9 mouse cellular contexts compared by ENCODE assay signal in the genomic region with DNA sequence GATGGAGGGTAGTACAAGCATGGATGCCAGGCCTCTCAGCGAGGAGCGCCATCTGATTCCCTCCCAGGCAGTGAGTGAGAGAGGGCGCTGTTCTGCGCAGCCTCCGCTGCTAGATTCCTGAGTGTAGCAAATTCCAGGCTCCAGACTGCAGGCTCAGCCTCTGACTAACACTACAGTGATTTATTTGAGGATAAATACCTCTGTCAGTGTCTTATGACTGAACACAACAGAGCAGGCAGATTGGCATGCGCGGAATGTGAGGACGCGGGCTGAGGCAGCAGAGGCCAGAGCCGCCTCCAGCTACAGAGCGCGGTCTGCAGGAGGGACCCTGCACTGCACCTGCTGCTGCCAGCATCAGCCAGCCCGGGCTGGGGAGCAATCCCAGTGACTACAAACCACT.
DNase-seq lines count a peak whose midpoint lies in the region; ATAC-seq lines count a peak whose summit lies in the region.
"Had no signal": no experiment of that assay in that cellular context is flagged by ENCODE, and none has a peak within 500 bp of the region (broad histone marks: within the 10 kb centered on the region; RNA-seq: fewer than 3 reads in every experiment).

No protein-coding gene starts in this region.

- intact Hi-C loops in heart, postnatal 25 days (cut with DNase I): no loop called here

- H3K4me2 ChIP-seq in forebrain, embryonic 16.5 days (ENCODE audit: low read length): peak overlapping the region; percentile 2; the same call in 1 of the 2 replicates

- no peak overlapping the region for H3K4me3 ChIP-seq in forebrain, embryonic 16.5 days (replicated peaks; ENCODE audit: low read length)

- no peaks in the 10 kb centered on the region for H3K9me3 ChIP-seq in forebrain, embryonic 16.5 days (ENCODE audit: control insufficient read depth, low read length)

- peaks cover 58% of the 10 kb centered on the region for H3K4me1 ChIP-seq in forebrain, embryonic 16.5 days (replicated peaks; ENCODE audit: control insufficient read depth, insufficient read depth, low read length)

- ATAC-seq in forebrain, embryonic 16.5 days: peak; percentile 57

- no peaks in the 10 kb centered on the region for H3K27me3 ChIP-seq in forebrain, embryonic 16.5 days (replicated peaks; ENCODE audit: control insufficient read depth, insufficient read depth, low read length)

- DNase-seq in urinary bladder, adult 18-20 months (ENCODE audit: low spot score in 2 of 2): peak; percentile 41 to 58
- no peak for DNase-seq in urinary bladder, postnatal 10 days (ENCODE audit: low spot score)
- DNase-seq in heart, postnatal 25 days (ENCODE audit: low spot score): peak; percentile 61
- DNase-seq in layer of hippocampus, adult 11-12 months (ENCODE audit: low spot score): peak; percentile 77
- DNase-seq in lung, adult 18-20 months: peak; percentile 84 to 88
- peak; percentile 86 for DNase-seq in retina, embryonic 14.5 days (ENCODE audit: low spot score)
- no peak for DNase-seq in spleen, postnatal 10 days (ENCODE audit: low spot score in 2 of 2)

- peak overlapping the region; percentile 63; the same call in 1 of the 2 replicates for H3K27ac ChIP-seq in forebrain, embryonic 16.5 days (ENCODE audit: low read length)
- H3K27ac ChIP-seq: macrophage had no signal

- no peaks in the 10 kb centered on the region for H3K36me3 ChIP-seq in forebrain, embryonic 16.5 days (ENCODE audit: control insufficient read depth, insufficient read depth)

- 9% methylated on average over 13 of the region's 13 CpGs for WGBS in forebrain, embryonic 16.5 days

- peak overlapping the region; percentile 29; the same call in 1 of the 2 replicates for H3K9ac ChIP-seq in forebrain, embryonic 16.5 days (replicated peaks; ENCODE audit: low read depth, low read length)

Comparison
In these comparisons a context has a peak if more than half of its experiments do, and no peak if none do; other contexts are left out.
1. DNase-seq: peak in urinary bladder, adult 18-20 months (2 of 2), heart, postnatal 25 days (single experiment), layer of hippocampus, adult 11-12 months (single experiment), lung, adult 18-20 months (2 of 2) and retina, embryonic 14.5 days (single experiment); none in urinary bladder, postnatal 10 days (single experiment) and spleen, postnatal 10 days (0 of 2).